Mouse (Mus musculus) 416B (cell line): ENCODE results near the gene Cish.

Experiments used
- DNase-seq: peaks from one replicate; pipeline ENCODE4 v3.0.0; 2011; ENCODE audit warnings: low read depth

Gene Cish

DNA sequence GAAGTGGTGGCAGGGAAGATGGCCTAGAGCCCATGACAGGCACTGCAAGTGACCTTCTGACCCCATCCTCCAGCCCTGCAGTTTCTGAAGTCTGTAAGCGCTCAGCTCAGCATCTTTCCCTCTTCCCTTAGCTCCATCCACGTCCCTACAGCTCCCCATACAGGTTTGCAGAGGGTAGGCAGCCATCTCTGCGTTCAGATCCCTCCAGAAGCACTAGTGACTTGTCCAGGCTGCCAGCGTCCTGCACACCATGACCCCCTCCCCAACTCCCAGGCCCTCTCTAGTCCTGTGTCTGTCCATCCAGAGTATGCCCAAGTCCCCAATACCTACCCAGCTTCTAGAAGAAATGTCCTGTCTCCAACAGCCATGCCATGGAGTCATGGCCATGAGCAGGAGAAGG, 17.7 kb upstream of the Cish start:
- peak; percentile 27 for DNase-seq

DNA sequence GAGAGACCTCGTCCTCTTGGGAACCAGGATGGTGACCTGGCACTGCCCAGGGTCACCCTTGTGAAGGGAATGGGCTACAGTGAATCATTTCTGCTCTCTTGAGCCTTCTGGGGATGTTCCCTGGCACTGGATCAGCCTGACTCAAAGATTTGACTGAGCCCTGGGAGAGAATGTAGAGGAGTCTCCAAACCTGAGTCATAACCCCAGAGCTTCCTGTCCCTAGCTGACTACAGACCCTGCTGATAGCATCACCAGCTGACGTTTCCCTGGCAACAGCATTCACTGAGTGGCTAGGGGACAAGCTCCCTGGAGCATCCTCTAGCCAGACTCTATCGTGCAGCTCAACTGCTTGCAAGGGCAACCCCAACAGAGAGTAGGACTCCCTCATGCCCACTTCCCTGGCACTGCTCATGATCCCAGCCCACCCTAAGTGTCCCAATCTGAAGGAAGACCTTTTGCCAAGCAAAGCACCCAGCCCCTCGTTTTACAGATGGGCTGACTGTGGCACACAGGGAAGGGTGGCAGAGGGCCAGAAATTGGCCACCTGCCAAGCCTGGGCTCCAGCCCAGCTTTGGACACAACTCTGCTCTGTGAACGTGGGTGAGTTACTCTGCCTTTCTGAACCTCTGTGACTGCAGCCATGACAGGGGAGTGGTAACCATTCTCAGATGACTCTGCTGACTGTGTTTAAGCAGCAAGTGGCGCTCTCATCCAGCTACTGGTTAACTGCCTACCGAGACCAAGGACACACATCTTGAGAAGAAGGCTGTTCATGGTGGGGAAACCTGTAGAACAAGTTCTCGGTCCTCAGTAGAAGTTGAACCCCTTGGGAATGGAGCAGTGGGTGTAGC, 17.1 kb upstream of the Cish start:
- DNase-seq: peak; percentile 97

DNA sequence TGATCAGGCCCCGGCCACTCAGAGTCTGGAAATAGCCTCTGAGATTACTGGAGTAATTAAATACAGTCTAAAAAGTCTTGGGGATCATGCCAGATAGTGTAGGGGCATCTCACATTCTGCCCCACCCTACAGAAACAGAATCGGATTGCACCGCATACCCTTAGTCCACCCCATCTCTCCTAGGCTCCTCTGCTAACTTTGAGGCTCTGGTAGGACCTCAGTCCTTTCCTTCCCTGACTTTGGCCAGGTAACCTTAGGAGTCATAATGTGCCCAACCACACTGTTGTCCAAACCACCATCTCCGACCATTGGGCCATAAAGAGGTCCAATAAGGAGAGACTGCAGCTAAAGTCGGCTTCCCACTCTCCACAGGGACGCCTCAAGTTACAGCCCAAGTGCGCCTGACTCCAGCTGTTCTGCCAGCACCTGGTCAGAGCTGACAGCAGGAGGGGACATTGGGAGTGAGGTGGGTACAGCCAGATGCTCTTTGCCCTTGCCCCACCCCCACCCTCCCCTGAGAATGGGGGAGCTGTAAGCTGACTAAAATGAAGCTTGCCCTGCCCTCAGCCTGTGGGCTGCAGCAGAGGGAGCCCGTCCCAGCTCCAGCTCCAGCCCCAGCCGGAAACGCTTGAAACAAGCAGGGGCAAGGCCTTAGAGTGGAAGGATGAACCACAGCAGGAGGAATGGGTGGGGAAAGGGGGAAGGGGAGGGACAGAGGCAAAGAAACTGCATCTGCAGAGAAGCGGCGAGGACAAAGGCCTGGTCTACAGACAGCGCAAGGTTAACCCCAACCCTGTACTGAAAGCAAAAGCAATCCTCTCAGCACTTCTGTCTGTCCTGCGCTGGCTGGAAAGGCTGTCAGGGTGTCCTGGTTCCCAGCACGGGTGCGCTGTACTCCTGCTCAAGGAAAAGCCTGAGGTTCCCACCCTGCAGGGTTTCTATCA, 16.2 kb upstream of the Cish start:
- peak; percentile 81 for DNase-seq

DNA sequence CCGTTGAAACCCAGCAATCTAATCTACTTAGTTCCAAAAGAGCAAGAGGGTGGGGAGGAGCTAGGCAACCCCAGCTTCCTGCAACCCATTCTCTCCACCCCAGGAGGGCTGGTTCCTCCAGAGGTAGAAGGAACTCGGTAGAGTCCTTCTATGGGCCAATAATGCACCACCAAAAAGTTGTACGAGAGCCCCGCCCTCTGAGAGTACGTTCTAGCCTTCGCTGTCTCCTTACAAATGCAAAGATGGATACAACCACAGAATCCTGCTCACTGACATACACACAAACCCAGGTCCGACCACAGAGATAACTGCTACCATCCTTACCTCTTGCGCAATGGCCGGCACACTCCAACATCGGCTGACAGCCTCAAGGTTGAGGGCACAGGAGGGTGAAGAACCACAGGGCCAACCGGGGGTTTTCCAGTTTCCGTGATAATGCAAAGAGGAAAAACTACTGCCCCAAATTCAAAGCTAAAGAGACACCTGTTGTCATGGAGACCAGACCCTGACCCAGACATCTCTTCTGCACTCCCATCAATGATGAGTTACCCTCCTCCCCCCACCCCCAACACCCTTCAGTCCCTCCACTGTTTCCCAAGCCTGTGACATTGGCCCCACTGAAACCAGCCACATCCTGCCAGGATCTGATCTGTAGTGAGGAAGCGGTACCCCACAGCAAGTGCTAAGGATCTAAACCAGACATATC, 15.4 kb upstream of the Cish start:
- DNase-seq: peak; percentile 99

DNA sequence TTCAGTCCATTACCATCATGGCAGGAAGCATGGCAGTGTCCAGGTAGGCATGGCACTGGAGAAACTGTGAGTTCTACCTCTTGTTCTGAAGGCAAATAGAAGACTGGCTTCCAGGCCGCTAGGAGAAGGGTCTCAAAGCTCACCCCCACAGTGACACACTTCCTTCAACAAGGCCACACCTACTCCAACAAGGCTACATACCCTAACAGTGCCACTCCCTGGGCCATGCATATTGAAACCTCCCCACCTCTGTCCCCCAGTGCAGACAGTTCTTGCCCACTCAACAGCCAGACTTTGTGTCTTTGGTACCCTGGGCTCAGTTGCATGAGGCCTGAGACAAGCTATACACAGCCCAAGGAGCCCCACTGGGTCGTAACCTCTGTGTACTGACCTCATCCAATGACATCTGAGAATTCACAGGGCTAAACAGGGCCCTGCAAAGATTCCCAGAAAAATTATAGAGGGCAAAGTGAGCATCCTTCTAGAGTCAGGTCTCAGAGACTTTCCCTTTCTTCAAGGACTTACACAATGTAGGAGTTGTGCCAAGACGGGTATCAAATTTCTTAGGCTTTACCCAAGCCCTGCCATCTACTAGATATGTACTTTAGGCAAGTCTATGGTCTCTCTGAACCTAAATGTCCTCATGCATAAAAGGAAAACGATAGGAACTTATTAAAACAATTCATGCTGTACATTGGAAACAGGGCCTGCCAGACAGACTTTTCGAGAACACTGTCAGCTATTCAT, 14.4 kb upstream of the Cish start:
- peak; percentile 89 for DNase-seq

DNA sequence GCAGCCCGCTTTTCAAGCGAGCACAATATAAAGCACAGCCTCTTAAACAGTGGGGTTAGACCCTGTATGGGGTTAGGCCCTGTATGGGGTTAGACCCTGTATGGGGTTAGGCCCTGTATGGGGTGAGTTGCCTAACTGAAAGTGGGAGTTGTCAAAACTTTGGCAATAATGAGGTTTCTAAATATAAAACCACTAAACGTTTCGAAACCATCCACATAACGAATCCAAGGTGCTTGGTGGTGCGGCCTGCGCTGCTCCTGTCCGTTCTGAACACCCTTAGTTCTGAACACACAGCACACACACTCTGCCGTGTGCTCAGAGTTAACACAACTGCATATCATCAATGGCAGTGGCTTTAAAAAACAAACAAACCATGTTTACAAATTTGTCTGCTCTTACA, 12.9 kb upstream of the Cish start:
- DNase-seq: peak; percentile 89

DNA sequence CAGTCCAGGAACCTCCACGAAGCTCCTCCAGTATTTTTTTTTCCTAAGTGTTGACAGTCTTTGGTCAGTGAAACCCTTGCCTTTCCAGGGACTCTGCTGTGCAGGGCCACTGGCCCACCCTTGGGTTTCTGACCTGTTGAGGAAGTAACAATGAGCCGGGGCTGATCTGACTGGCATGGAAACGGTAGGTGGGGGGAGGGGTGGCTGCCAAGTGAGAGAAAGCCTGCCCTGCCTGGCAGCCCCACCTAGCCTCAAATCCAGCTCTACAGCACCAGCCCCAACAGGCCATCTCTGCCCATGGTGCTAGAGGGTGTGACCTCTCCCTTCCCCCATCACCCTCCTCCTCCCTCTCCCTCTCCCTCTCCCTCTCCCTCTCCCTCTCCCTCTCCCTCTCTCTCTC, 10.8 kb upstream of the Cish start:
- DNase-seq: peak; percentile 80

DNA sequence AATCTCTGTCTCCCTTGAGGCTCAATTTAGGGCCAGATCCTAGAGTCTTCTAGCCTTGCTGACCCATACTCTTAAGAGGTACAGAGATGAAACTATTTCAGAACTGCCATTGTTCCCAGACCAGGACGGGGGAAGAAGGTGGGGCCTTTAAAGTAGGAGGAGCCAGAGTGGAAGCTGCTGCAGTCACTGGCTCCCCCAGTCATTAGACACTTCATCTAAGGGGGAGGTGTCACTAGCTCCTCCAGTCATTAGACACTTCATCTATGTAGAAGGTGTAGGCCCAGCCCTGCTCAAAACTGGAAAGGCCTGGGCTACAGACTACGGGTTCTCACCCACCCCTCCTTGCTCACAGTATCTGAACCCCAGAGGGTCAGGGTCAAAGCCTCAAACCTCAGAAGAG, 8.5 kb upstream of the Cish start:
- DNase-seq: peak; percentile 91

DNA sequence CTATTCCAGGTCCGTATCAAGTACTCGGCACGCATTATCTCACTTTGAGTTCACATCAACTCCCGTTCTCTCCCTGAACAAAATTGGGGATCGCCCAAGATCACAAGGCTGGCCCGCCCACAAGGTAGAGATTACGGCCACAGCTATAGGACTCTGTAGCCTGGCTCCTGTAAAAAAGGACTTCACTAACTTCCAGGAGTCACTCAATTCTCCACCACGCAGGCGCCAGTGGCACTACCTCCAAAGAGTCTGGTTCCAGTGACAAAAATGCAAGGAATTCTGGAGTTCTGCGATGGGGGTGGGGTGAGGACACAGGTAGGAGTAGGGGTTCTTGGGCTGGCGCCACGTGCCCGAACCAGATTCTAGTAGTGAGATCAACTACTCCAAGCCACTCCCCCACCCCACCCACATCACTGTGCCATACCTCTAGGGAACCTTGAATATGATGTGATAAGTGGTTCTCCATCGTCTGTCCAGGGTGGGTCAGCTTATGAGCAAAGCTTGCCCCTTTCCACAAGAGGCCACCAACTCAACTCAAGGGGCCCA, 7.6 kb upstream of the Cish start:
- no peak for DNase-seq

DNA sequence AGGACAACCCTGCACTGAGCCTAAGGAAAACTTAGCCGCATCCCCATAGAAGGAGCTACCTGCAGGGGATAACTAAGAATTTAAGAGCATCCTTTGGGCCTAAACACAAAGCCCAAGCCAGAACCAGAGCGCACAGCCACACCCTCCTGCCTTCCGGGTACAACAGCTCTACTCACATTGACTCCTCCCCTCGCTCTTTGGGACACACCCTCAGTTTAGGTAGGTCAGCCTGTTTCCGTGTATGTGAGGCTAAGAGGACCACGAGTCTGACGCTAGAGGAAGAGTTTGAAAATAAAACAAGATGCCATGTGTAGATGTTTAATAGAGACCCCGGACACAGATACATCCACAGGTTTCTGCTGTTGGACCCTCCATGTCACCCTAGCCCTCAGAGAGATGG, 7.1 kb upstream of the Cish start:
- peak; percentile 93 for DNase-seq

DNA sequence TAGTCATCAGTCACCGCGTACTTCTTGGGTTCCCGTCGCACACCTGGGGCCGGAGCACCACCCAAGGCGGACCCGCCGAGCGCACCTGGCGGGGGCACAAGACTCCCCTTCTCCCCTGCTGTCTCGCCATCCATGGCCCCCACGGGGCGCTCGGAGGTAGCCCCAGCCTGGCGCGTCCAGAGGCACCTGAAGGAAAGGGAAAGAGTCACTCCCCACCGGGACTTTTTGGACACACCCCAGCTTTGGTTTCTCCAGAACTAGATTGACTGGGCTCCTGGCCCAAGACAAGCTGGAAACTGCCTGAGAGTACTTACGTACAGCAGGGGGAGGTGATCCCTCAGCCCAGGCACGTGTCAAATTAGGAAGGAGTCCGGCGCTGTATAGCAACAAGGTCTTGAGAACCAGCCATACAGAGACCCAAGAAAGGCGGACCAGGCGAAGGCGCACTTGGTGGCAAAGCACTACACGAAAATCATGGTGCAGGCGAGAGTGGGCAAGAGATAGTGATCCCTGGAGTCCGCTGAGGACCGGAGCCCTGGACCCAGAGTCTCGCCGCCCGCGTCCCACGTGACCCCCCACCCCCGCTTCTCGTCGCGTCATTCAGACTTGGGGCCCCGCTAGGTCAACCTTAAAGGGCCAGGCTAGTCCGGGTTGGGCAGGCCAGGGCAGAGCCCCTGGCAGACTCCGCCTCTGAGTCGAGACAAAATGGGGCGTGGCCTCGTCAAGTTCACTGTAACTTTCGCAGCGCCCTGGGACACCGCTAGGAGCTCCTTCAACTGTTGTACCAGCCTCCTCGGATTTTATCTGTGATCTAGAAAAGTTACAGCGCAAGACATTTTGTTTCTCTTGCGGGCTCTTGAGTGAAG, 6.4 kb upstream of the Cish start, which contains the start of gene Mapkapk3:
TSS of gene Mapkapk3 (minus strand) at position 667 of the 866 bp plus-strand sequence.
- DNase-seq: peak; percentile 99

DNA sequence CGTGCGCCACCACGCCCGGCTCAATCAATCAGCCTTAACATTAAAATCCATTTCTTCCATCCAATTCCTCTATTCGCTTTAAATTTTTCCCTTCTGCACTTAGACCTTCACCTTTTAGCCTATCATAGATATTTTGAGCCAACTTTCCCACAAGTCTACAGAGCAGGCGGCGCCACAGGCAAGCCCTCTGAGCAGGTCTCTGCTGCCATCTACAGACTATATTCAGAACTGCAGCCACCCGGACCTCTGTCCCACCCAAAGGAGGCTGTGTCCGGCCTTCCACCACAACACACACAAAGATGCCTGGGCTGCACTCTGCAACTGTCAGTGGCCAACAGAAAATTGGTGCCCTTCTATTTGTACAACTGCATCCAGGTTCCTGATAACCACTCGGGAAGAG, 4.9 kb upstream of the Cish start:
- peak; percentile 82 for DNase-seq

DNA sequence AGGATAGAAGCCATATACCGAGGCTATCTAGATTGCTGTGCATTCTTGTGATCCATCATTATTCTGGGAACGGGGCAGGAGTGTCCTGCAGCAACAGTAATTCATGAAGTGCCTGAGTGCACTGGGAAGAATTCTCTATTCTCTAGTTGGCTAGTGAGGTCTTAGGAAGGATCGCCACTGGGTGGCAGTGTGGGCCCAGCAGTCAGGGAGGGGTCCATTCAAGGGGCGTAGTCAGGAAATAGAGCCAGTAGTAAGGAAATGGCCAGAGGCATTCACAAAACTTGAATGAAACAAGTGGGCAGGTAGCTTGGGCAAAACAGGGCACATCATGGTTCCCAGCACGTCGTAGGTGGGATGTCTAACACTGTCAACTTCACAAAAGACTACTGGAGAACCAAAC, 1.6 kb upstream of the Cish start:
- DNase-seq: peak; percentile 81

DNA sequence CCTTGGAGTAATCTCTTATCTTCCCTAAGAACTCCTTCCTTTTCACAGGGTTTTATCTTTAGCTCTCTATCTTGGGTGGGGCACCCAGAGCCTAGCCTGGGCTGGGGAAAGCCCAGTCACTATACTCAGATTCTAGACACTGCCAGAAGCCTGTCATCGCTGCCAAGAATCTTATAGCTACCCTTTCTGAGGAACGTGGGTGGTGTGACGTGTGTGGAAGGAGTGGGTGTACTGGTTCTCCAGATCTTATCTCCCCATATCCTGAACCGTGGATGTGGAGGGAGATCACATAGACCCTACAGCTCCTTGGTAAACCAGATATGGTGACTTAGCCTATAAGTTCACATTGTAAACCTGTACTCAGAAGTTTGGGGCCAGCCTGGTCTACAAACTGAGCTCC, 210 bp upstream of the Cish start:
- no peak for DNase-seq

DNA sequence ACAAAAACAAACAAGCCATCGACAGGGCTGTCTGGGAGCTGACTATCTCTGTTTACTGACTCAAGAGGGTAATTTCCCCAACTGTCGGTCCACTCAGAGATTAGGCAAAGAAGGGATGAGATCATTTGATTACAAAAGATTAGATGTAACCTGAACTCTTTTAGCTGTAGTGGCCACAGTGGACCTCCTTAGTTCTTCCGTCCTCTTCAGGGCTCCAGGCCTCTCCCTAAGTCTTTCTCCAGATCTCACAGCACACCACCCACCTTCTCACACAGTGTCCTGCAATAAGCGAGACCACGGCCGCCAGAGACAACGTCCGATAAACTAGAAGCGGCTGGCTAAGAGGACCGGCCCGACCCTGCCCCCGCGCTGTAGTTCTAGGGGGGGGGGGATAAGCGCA, 215 bp downstream of the Cish start:
- peak; percentile 81 for DNase-seq

DNA sequence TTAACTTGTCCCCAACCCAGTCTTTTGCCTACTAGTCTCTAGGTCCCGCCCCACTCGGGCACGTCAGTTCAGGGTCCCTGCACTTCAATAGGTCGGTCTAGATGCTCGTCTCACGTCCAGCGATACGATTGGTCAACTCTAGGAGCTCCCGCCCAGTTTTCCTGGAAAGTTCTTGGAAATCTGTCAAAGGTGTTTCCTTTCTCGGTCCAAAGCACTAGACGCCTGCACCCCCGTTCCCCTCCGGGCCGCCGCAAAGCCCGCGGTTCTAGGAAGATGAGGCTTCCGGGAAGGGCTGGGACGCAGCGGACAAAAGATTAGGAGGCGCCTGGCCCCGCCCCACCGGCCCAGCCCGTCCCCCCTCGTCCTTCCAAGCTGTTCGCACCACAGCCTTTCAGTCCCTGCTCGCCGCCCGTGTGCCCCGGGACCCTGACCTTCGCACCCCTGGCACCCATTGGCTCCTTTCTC, 707 bp downstream of the Cish start:
- DNase-seq: peak; percentile 91

DNA sequence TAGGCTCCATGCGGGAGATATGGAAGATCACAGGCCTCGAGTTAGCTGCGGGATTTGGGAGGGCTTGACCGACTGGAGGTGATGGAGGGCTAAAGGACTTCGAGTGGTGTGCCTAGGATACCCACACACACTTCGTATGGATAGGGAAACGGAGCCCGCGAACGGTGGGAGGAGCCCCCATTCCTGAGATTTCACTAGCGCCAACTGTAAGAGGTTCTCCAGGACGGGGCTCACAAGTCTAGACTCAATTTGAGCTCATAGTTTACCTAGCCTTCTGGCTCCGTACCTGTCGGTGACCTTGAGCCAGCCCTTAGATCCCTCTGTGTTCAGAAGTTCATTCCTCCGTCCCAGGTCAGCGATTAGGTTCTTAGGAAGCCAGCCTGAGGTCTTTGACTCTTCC, 1.2 kb downstream of the Cish start:
- DNase-seq: no peak

DNA sequence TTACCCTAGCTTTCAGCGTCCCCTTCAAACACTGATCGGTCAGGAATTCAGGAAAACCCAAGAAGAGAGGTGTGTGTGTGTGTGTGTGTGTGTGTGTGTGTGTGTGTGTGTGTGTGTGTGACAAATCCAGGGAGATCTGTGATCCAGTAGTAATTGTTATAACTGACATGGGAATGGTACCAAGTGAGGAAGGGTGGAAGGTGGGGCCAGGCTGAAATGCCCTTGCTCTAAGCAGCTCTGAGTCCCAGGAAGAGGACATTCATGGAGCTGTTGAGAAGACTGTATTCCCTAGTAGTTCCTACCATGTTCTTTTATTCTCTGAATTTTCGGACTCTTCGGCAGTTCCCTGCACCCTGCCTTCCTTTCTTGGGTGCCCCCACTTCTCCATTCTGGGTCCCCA, 1.8 kb downstream of the Cish start:
- DNase-seq: no peak

DNA sequence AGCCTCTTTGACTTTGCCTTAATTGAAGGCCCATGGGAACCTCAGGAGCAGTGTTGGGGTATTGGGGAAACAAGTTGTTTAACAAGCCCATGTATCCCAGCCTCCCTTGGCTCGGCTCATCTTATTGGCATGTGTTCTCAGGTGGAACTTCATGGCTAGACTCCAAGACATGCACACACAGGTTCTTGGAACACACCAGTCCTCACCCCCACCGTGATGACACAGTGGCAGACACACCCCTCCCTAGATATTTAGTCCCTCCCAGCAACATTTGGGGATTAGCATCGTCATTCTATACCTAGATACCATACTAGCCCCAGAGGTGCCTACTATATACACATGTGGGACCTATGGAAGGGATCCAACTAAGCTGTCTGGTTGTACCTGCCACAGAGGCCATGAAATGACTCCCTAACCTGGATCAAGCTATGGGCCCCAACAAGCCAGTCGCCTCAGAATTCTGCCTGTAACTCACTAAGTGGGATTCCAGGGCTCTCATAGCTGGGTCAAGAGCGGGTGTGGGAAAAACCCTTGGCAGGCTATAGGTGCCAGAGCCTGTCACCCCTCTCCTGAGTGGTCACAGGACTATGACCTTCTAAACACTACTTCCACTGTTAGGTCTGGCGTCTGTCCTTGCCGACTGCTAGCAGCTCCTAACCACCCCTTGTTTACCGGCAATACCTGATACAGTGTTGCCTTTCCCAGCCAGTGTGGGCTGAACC, 2.4 kb downstream of the Cish start:
- DNase-seq: no peak

DNA sequence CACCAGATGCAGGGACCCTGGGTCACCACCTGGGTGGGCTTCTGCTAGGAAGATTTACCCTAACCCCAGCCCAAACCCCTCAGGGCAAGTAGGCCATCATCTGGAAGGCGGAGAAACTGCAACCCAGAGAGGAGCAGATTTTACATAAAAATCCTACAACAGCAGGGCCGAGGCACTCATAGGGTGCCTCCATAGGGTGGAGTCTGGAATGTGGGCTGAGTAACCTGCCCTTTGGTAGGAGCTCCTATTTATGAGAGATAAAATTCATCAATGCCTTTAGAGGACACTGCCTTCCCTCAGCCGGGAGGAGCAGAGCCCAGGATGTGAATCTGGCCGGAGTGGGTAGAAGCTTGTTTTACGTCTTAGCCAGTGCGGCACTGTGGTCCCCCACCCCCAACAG, 3.0 kb downstream of the Cish start:
- DNase-seq: no peak
